Mouse (Mus musculus): ENCODE results near the gene Lsm10.

GRCm38 (mm10) chr4:126105131-126105783 is 8.8 kb downstream of the Lsm10 start:
- TF ChIP-seq CTCF (IDR thresholded peaks at IDR 0.05; ENCODE audit: extremely low read depth, insufficient read depth, insufficient read length, insufficient replicate concordance) (no peak), POLR2A (IDR thresholded peaks at IDR 0.05; ENCODE audit: low read depth, low read length) (no peak)

Data from spleen, adult 2 months (tissue).